Mouse (Mus musculus) kidney, adult 2 months (tissue): ENCODE measurements around the gene Mark4.

ENCODE experiments used
- CTCF ChIP-seq: fragments of 200-500 bp; conservative IDR thresholded peaks from 2 replicates; pipeline ENCODE4 v1.5.1; 2011; ENCODE audit warnings: low read depth, mild to moderate bottlenecking, control low read depth, low read length, moderate library complexity, mixed read lengths; ENCODE audit not compliant: insufficient read depth, insufficient read length
- POLR2A ChIP-seq: fragments of 200-500 bp; IDR thresholded peaks from one replicate; pipeline ENCODE4 v1.6.1; 2011; ENCODE audit warnings: low read depth, low read length, control low read depth

DNA sequence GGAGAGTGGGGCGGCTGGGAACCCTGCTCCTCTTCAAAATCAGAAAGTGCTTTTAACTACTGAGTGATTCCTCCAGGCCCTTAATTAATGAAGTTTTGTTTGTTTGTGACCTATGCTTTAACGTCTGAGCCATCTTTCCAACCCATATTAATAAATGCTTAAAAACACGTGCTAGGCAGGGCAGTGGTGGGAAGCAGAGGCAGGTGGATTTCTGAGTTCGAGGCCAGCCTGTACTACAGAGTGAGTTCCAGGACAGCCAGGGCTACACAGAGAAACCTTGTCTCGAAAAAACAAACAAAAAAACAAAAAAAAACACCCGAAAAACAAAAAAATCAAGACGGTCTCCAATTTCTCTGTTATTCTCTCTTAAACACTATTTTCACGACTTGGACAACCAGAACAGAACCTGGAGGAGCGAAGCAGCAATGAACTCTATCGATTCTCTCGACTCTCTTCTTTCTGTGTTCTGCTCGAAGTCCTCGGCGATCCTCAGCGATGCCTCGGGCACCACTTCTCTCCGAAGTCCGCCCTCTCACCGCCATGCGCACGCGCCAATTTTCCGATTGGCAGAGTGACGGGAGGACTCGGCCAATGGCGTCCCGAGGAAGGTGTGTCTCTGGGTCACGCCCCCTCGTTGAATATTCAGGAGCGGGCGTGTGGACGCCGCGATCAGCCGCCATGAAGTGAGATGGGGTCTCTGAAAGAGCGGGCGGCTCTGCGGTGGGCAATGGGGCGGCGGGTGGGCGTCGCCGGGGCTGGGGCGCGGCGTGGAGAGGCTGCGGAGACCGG lies 77.0 kb downstream of the Mark4 start, which contains the start of gene Ercc2:
- no peak for TF ChIP-seq POLR2A
- no peak for TF ChIP-seq CTCF
